Mouse (Mus musculus): ENCODE measurements around the gene Edc4.

Edc4 gene

GRCm38 (mm10) chr8:105866364-105867029 is 14.2 kb upstream of the Edc4 start:
- DNase-seq (ENCODE audit: low spot score in 2 of 2) = no peak

DNA sequence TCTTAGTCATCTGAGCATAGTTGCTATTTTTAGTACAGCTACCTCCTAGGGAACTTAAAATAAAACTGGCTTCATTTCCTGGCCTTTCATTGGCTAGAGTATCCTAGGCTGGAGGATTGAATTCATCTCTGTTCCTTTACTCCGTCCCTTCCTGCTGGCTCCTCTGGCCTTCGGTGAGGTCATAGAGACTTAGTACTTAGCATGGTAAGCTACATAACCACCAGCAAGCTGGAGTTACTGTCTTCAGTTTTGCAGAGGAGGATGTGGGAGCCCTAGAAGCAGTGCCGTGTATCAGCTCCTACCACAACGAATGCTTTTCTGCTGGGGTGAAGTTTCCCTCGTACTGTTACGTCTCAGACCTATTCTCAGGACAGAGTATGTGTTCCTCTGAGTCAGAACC is 6.4 kb upstream of the Edc4 start:
- DNase-seq (ENCODE audit: low spot score in 2 of 2) = no peak

GRCm38 (mm10) chr8:105889756-105890465 is 9.2 kb downstream of the Edc4 start:
- no peak for DNase-seq (ENCODE audit: low spot score in 2 of 2)

- DNase-seq (ENCODE audit: low spot score in 2 of 2) = no peak
Measured at GRCm38 (mm10) chr8:105890870-105891269, 10.2 kb downstream of the Edc4 start.

DNA sequence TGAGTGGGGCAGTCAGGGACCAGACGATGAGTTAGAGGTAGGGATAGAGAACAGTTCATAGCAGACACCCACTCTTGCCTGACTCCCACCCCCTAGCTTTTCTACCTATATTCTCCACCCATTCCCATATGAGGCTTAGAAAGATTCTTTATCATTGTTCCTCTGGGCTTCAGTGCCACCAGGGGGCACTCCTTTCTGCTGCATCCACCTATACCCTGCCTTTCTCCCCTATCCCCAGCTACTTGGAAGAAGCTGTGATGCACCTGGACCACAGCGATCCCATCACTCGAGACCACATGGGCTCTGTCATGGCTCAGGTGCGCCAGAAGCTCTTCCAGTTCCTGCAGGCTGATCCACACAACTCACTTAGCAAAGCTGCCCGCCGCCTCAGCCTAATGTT is 11.8 kb downstream of the Edc4 start:
- no peak for DNase-seq (ENCODE audit: low spot score in 2 of 2)

GRCm38 (mm10) chr8:105893339-105893738 is 12.7 kb downstream of the Edc4 start, which contains the start of gene Nrn1l:
TSS of gene Nrn1l (plus strand) at chr8:105893567.
- peak in 1 of 2 experiments; percentile 46 for DNase-seq (ENCODE audit: low spot score in 2 of 2)

GRCm38 (mm10) chr8:105897801-105898480 is 17.3 kb downstream of the Edc4 start:
- DNase-seq (ENCODE audit: low spot score in 2 of 2) = no peak

- DNase-seq (ENCODE audit: low spot score in 2 of 2) = peak; percentile 89 to 95
Measured at GRCm38 (mm10) chr8:105900180-105900940, 19.7 kb downstream of the Edc4 start, which contains the start of gene Pskh1. TSS of gene Pskh1 (plus strand) at chr8:105900441.

DNA sequence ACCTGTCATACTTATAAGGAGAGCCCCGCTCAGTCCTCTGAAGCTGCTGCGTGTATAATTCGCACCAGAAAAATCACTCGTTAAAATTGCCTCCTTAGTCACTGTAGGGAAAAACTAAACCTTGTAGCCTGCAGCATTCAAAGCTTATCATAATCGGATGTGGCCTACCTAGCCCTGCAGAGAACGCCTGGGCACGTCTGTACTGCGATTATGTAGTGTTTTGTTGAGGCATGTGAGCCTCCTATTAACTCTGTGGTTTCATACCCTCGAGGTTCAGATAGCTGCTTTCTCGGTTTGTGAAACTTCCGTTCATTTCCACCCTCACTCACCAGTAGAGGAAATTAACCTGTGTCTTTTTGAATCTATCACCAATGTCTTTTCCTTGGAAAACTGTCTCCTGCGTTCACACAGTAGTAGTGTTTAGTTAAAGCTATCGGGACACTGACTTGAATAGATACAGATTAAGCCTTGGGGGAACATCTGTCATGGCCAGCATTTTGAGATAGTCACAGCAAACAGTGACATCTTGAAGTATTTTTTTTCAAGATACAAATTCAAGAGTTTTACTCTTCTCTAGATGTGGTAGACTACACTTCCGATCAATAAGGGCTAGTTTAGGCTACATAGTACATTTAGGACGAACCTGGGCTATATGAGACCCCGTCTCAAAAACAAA is 20.4 kb downstream of the Edc4 start:
- no peak for DNase-seq (ENCODE audit: low spot score in 2 of 2)

- DNase-seq (ENCODE audit: low spot score in 2 of 2) = no peak
Measured at GRCm38 (mm10) chr8:105919390-105919789, 38.7 kb downstream of the Edc4 start.

DNA sequence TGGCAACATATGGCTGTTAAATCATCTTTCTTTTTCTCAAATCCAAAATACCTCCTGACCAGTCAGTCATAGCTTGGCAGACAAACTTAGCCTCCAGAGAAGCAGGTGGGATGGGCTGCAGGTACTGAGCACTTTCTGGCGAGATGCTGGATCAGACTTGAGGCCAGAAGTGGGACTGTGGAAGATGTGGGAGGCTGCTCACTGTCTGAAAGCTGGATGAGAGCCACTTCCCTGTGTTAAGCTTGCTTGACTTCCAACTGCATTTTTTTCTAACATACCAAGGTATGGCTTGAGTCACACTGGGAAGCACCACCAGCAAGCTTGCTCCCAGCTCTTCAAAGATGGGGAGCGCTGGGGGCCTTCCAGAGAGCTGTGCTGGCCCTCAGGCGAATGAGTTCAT is 44.4 kb downstream of the Edc4 start:
- no peak for DNase-seq (ENCODE audit: low spot score in 2 of 2)

DNA sequence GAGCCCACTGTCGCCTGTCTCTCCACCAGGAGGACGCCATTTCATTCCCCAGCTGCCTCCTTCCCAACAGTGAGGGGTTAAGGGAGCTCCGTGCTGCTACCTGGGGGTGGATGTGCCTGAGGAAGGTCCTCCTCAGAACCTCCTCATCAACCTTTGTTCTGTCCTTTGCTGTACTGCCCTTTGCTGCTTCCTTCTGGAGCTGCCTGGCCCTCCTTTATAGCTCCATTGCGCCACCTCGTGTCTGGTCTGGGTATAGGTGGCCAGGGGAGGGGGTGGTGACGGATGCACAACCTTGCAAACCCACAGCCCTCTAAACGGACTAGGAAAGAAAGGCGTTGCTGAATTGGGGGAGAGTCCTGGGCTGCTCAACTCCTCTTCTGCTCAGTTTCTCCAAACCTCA is 49.9 kb downstream of the Edc4 start:
- peak; percentile 87 to 98 for DNase-seq (ENCODE audit: low spot score in 2 of 2)

- no peak for DNase-seq (ENCODE audit: low spot score in 2 of 2)
Measured at GRCm38 (mm10) chr8:105931271-105931670, 50.6 kb downstream of the Edc4 start.

- DNase-seq (ENCODE audit: low spot score in 2 of 2) = peak in 1 of 2 experiments; percentile 61
Measured at GRCm38 (mm10) chr8:105932525-105932924, 51.8 kb downstream of the Edc4 start.

- DNase-seq (ENCODE audit: low spot score in 2 of 2) = no peak
Measured at GRCm38 (mm10) chr8:105933762-105934161, 53.1 kb downstream of the Edc4 start, which contains the start of gene Ctrl. TSS of gene Ctrl (minus strand) at chr8:105933862.

GRCm38 (mm10) chr8:105935105-105935504 is 54.4 kb downstream of the Edc4 start:
- DNase-seq (ENCODE audit: low spot score in 2 of 2) = no peak

- peak in 1 of 2 experiments; percentile 60 for DNase-seq (ENCODE audit: low spot score in 2 of 2)
Measured at GRCm38 (mm10) chr8:105935863-105936603, 55.4 kb downstream of the Edc4 start.

DNA sequence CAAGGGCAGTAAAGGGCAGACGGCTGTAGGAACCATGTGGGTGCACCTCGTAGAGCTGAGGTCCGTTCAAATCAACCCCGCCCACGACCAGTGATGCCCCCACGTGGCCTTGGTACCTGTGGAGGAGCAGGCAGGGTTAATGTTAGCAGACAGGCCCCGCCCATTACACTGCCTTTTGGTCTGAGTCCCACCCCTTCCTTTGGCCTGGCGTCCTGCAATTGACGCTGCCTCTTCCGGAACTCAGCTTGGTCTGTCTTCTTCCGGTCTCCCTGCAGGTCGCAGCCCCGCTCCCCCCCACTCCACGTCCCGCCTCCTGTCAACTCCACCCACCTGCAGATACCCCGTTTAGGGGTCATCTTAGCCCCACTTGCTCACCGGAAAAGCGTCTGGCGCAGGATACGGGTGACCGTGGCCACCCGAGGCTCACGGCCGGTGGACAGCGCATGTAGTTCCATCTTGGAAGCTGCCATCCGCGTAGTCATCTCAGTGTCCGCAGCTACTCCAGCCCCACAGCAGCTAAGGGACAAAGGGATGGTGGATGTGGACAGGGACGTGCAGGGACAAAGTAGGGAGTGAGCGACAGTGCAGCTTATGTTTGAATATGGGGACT is 56.3 kb downstream of the Edc4 start:
- peak; percentile 83 to 89 for DNase-seq (ENCODE audit: low spot score in 2 of 2)

GRCm38 (mm10) chr8:105937496-105938305 is 57.0 kb downstream of the Edc4 start:
- peak; percentile 44 to 75 for DNase-seq (ENCODE audit: low spot score in 2 of 2)
